Mouse (Mus musculus): Measurements from ENCODE around the gene Ankrd13b.

The Ankrd13b gene

DNA sequence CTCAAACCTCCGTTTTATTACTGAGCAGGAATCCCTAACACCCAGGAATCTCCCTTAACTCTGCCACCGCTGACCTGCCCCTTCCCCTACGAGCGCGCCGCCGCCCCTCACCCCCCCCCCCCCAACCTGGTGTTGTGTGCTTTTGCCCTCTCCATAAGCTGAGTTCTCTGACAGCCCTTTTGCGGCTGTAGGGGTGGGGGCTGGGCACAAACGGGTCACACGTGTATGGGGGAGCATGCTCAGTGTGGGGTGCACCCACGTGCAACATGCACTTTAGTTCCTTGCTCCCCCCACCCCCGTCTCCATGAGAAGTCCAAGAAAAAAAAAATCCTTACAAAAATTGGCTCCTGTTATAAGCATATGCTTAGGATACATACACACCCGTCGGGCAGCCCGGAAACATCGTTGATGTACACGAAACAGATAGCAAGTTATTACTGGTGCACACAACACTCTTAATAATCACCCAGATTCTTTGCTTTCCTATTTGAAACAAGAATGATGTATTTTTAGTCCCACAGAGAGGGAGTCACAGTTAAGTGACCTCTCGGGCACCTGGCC is 2.9 kb upstream of the Ankrd13b start:
- no peak for DNase-seq (ENCODE audit: low read depth, low spot score)

DNA sequence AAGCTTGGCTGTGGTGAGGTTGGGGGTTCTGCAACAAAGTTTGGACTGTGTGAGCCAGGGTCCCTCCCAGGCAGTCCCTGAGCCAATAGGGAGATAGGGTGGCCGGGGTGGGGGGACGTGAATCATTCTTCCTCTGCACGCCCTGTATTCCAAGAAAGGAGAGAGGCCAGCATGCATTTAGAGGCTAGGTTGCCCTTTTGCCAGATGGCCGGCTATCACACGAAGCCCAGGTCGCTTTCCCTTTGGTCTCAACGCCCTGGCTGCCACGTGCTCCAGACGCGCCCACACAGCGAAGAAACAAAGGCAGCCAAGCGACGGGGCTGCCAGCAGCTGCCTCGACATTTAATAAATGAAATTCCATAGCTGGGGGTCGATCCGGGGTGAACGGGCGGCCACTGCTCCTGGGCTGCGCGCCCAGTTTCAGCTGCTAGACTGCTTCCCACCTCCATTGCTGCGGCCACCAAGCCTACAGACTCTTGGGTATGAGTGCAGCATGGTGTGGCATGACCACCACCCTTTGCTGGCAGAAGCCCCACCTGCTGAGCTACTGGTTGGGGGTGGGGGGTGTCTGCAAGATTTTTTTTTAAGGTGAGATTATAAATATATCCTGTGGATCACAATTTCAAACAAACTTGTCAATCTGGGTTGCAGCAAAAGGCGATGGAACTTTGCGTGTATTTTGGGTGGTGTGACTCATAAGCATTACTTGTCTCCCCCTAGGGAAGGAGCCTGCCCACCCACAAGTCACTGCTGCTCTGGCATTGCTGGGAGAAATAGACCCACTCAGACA is 2.2 kb upstream of the Ankrd13b start:
- no peak for DNase-seq (ENCODE audit: low read depth, low spot score)

DNA sequence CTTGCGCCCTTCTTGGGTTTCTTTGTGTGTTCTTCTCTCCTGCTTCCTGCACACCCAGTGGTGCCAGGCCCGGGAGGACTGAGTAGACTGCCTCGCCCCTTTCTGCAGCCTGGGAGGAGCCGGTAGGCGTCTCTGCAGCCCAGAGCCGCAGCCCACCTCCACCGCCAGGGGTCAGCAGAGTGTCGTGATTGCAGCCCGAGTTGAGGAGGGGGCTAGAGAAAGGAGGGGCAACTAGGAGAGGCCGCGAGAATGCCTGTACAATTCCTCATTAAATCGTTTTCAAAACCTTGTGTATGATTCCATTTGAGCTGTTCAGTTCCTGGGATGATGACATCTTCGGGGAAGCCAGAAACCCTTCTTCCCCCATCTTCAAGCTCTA is 1.6 kb upstream of the Ankrd13b start:
- peak; percentile 65 for DNase-seq (ENCODE audit: low read depth, low spot score)

DNA sequence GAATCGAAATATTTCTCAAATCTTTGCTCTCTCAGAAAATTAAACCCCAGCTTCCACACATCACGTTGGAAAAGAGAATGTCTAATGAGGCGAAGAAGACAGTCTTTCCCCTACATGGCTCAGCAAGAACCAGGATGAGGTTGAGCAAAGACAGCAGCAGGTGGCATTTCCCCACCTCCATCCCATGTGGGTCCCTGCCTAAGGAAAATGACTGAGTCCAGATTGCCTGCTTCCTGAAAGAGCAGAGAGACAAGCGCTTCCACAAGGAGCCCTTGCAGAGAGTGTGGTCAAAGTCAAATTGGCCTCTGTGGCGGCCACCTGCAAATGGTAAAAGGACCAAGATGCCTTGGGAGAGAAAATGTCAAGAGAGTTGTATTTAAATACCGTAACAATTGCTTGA is 973 bp upstream of the Ankrd13b start:
- no peak for DNase-seq (ENCODE audit: low read depth, low spot score)

DNA sequence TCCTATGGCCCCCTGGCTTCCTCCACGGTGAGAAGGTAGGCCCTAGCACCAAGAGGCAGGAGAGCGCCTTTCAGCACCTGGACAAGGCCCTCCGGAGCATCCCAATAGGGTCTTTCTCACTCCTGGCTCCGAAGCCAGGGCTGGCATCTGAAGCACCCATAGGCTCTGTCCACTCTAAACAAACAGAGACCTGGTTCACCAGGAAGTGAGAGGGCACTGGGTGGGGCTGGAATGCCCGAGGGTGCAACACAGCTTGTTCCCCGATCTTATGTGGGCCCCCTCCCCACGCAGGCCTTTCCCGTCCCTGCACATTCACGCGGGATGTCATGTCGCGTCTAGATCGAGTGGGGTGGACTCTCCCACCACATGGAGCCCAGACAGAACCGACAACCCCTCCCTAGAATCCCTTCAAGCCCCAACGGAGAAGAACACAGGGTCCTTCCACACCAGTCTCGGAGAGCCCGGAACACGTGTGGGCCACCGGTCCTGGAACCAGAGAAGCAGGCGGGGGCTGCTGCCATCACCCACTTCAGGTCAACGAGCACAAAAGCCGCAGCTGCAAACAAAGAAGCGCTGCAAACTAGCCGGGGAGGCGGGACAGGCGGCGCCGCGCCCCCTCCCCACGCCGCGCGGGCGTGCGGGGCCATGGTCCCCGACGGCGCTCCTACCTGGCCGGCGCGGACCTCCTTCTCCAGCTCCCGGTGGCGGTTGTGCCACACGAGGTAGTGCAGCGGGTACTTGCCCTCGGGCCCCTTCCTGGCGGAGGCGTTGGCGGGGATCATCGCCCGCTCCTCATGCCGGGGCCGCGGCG is 502 bp downstream of the Ankrd13b start:
- no peak for DNase-seq (ENCODE audit: low read depth, low spot score)

DNA sequence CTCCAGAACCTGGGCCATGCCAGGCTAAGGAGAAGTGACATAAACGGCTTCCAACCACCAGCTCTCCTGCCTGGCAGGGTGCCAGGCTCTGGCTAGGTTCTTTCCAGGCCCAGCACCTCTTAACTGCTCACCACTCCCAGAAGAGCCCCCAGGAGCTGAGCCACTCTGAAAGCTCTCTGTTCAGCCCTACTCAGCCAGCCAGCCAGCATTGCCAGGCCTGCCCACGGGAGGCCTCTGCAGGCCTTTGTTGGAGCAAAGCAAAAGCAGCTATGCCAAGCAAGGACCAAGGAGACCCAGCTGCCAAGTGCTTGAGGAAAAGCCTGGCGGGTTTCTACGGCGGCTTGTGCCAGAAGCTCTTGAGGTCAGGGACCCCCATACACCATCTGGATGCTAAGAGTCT is 2.7 kb downstream of the Ankrd13b start:
- no peak for DNase-seq (ENCODE audit: low read depth, low spot score)

DNA sequence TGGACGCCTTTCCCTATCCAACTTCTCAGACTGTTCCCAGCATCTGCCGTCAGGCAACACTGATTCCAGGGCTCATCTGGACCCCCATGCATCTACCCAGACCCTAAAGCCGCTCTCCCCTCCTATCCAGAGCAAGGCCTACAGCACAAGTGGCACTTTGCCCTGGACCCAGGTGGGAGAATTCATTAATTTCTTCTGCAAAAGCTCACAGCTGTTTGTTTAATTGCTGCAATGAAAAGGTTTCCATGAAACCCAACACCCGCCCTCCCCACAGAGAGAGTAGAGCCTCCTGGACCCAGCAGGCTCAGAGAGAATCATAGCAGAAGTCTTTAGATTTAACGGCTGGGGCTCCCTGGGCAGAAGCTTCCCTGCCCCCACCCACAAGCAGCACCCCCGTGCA is 4.2 kb downstream of the Ankrd13b start:
- DNase-seq (ENCODE audit: low read depth, low spot score), result no peak

DNA sequence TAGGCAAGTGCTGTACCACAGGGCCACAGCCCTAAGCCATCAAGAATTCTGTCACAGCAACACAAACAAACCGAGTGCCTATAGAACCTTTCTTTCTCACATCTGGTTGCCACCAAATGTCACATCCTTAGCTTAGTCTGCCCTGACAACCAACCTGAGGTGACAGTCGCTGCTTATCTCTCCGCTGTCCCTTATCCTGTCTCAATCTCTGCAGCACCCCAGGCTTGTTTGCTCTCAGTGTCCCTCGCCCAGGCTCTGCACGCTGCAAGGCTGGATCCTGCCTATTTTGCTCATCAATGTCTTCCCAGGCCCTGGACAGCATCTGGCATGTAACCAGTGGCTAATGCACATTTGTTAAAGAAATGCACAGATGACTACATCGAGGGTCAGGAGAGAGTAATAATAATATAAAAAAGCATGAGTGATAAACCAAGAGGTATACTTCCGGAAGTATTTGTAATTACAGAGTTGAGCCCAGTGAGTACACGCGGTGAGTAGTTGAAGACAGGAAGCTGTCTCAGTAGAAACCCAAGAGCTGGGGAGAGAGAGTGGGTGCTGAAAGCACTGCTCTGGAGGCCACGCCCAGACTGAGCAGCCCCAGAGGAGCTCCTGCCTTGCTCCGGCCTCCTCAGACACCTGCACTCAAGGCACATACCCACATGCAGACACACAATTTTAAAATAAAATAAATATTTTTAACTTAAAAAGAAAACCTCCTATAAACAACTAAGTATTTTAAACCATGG is 5.8 kb downstream of the Ankrd13b start:
- DNase-seq (ENCODE audit: low read depth, low spot score), result no peak

DNA sequence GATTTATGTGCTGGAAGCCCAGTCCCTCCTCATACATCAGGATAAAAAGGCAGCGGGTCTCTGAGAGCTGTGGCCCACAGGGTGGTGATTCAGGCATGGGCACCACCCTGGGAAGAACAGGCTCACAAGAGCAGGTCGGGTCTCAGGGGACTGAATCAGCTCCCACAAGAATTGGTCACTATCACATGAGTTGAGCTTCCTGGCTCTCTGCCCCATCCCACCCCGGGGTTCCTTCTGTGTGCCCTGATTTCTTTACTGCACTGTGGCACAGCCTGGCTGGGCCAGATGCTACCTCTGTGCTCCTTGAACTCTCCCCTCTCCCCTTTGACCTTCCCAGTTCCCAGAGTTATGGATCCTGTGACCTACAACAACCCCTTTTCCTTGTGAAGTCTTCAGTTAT is 6.4 kb downstream of the Ankrd13b start:
- no peak for DNase-seq (ENCODE audit: low read depth, low spot score)

DNA sequence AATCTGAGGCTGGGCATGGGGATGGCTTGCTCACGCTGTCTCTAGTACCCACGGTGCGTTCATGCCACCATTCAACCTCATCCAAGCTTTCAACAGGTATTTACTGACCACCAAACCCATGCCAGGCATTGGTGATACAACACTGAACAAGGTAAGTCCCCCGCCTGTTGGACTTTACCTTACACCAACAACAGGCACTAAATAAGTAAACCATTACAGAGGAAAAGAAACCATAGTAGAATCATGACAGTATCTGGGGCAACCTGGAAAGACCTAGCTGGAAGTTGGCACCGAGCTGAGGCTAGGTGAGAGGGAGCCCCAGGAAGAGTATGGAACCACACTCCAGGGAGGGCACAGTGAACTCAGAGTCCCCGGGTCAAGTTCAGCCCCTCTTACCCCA is 12.6 kb downstream of the Ankrd13b start:
- no peak for DNase-seq (ENCODE audit: low read depth, low spot score)

DNA sequence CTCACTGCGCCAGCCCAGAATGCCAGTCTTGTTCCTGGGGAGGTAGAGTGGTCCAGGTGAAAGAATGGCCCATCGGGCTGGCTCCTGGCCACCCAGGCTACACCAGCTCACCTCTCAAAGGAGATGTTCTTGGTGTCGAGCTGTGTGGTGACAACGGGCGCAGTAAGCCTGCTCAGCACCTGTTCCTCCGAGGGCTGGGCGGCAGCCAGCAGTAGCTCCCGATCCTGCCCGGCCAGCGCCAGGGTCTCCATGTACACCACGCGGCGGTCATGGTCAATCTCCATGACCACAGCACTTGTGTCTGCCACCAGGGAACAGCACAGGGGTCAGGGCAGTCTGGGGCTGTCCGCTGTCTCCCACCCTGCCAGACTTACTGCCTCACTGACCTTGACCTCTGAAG is 13.3 kb downstream of the Ankrd13b start:
- DNase-seq (ENCODE audit: low read depth, low spot score), result no peak

DNA sequence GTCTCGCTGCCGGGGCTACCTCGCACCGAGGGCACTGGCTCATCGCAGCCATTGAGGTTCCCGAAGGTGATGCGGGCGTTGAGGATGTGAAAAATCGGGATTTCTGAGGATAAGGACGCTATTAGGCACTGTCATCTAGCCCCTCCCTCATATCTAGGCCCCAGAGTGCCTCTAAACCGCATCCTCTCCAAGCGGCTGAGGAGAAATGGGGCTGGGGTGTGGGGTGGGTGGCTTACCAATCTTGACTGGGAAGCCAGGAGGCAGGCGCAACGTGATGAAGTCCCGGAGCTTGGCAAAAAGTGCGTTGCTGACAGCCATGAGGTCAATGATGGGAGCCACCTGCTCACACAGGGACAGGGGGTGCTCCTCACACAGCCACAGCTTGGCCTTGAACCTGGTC is 16.7 kb downstream of the Ankrd13b start:
- no peak for DNase-seq (ENCODE audit: low read depth, low spot score)

DNA sequence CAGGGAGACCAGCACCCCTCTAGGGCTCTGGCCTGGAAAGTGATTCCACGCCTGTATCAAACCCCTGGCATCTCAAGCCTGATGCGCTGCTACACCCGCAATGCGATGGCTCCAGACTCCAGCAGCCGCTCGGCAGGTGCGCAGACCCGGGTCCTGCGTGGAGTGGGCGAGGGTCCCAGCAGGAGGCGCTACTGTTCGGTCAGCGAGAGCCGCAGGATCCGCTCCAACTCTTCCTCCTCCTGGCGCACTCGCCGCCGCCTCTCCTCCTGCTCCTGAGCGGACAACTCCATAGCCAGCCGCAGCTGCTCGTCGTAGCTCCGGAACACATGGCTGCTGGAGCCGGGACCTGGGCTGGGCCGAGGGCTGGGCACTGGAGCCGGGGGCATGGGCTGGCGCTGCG is 18.1 kb downstream of the Ankrd13b start:
- no peak for DNase-seq (ENCODE audit: low read depth, low spot score)

DNA sequence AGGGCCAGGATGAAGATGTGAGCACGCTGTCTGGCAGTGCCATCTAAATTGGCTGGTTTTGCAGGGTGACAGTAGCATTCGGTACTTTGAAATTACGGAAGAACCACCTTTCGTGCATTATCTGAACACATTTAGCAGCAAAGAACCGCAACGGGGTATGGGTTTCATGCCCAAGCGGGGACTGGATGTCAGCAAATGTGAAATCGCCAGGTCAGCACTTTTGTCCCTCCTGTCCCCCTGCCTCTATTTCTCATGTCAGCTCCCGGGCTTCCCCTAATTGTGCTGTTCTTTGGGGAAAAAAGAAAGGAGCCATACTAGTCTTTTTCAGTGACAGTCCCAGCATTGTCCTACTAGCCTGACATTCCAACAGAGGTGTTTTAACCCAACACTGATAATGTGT is 21.1 kb downstream of the Ankrd13b start:
- DNase-seq (ENCODE audit: low read depth, low spot score), result no peak

DNA sequence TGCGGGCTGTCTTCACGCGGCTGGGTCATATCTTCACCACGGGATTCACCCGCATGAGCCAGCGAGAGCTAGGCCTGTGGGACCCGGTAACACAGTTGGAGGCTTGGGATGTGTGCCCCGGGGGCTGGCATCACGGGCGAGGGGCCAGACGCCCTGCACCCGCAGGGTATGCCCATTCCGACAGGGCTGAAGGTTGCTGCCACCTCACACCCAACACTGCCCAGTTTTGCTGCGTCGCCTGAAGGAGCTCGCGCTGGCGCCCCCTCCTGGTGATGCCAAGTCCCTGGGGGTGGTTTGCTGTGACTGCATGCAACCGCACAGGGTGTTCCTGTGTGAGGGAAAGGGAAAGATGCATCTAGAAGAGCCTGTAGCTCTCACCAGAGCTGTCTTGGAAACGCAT is 21.7 kb downstream of the Ankrd13b start:
- no peak for DNase-seq (ENCODE audit: low read depth, low spot score)

DNA sequence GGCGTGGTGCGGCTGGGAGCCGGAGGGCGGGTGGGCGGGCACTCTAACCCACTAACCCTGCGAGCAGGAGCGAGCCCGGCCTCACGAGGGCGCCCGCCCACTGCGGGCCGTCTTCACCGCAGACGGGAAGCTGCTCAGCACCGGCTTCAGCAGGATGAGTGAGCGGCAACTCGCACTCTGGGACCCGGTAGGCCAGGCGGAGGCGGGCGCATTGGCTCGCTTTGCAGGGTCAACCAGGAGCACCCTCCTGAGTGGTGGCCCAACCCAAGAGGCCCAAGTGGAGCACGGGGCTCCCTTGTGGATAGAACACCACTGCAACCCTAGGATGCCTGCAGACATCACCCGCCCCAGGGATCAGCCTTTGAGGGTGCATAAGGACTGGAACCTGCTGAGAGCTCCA is 22.3 kb downstream of the Ankrd13b start:
- DNase-seq (ENCODE audit: low read depth, low spot score), result no peak

DNA sequence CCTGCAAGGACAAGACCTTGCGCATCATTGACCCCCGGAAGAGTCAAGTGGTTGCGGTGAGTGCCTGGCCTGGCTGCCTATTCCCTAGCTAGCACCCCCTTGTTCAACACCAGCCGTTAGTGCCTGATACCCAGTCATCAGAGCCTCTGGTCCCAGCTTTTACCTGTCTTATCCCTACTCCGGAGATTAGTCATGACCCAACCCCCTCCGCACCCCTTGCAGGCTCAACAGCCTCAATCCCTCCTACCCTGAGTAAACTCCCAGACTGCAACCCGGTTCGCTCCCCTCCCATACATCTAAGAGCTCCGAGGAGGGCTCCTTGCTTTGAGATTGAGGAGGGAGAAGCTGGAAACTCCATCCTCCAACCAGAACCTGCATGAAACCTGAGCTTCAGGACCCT is 22.9 kb downstream of the Ankrd13b start:
- DNase-seq (ENCODE audit: low read depth, low spot score), result no peak

DNA sequence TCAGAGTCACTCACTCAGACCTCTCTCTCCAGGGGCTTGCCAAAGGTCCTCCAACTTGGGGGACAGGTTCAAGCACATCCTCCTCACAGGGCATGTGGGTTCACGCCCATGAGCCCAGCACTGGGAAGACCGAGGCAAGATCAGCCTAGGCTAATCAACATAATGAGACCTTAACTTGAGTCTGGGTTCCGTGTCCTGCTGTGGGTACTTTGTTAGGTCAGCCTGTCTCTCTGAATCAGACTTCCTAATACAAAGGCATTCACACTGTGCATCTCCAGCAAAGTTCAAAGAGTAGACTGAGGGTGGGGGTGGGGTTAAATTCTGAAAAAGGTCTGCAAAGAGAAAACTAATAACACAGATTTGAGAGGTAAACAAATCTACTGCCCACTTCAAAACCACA is 24.4 kb downstream of the Ankrd13b start:
- DNase-seq (ENCODE audit: low read depth, low spot score), result no peak

DNA sequence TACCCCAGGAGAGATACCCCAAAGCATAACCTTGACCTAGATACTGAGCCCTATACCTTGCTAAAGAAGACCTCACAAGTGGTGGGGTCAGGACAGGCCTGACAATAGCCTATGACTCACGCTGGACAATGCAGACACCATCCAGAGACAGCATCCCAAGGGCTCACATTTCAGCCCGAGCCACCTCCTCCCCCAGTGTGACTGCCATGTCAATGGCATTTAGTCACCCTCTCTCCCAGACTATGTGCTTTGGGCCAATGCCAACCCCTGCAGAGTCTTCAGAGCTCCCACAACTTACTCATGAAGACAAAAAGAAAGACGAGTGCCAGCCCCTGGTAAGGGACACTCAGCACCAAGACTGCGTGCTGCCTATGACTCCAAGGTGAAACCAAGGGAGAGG is 24.8 kb downstream of the Ankrd13b start:
- DNase-seq (ENCODE audit: low read depth, low spot score), result no peak

DNA sequence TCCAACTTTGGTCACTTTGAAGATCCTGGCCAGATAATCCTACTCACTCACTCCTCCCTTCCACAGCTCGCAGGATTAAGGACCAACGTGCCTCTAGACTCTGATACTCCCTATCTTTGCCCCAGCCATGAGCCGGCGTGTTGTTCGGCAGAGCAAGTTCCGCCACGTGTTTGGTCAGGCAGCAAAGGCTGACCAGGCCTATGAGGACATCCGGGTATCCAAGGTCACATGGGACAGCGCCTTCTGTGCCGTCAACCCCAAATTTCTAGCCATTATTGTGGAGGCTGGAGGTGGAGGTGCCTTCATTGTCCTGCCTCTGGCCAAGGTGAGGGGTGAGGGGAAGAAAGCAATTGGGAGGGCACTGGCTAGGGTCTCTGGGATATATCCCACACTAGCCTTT is 25.7 kb downstream of the Ankrd13b start:
- no peak for DNase-seq (ENCODE audit: low read depth, low spot score)

DNA sequence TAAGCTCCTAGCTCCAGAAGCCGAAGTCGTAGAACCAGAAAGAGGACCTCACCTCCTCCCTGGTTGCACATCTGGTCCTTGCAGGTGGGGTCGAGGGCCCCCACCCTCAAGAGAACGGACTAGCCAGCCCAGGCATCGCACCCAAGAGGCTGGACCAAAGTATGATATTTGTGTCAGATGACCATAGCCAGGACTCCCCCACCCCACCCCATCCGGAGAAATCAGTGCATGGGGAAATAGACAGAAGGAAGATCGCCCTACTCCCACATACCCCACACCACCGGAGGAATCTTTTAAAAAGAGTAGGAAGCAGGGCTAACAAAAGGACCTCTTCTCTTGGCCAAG is 26.4 kb downstream of the Ankrd13b start:
- DNase-seq (ENCODE audit: low read depth, low spot score), result no peak
